Mouse (Mus musculus) midbrain, embryonic 11.5 days (tissue): Measurements from ENCODE around the gene Cnbd2. TPM values are rescaled to one million over a fixed set of nuclear protein-coding genes. Genes with fewer than 3 reads are reported as not detected.

Experiments
- ATAC-seq: fragments of 200-750 bp; cut with Nextera tagmentation; 2 replicates; pipeline ENCODE4 v1.8.0; 2017; ENCODE audit warnings: moderate TSS enrichment, moderate library complexity; ENCODE audit not compliant: low FRiP score
- DNase-seq: peaks from one replicate; pipeline ENCODE4 v3.0.0; 2015; ENCODE audit warnings: low spot score; ENCODE audit errors: missing footprints
- H3K27ac ChIP-seq: fragments of 300-500 bp; sonication (generic); 2 replicates; pipeline ENCODE4 v1.5.1; 2014; ENCODE audit warnings: low read depth, low read length
- H3K27me3 ChIP-seq: fragments of 300-500 bp; sonication (generic); 2 replicates; pipeline ENCODE4 v1.6.1; 2014; ENCODE audit warnings: mild to moderate bottlenecking, low read length, moderate library complexity, mixed read lengths; ENCODE audit not compliant: control insufficient read depth, insufficient read depth
- H3K36me3 ChIP-seq: fragments of 300-500 bp; sonication (generic); 2 replicates; pipeline ENCODE4 v1.6.1; 2014; ENCODE audit warnings: mild to moderate bottlenecking, low read length, moderate library complexity, mixed read lengths; ENCODE audit not compliant: control insufficient read depth, insufficient read depth
- H3K4me1 ChIP-seq: fragments of 300-500 bp; sonication (generic); 2 replicates; pipeline ENCODE4 v1.6.1; 2014; ENCODE audit warnings: low read length; ENCODE audit not compliant: control insufficient read depth, insufficient read depth
- H3K4me2 ChIP-seq: fragments of 300-500 bp; sonication (generic); 2 replicates; pipeline ENCODE4 v1.6.1; 2014; ENCODE audit warnings: mild to moderate bottlenecking, moderate library complexity
- H3K4me3 ChIP-seq: fragments of 300-500 bp; sonication (generic); 2 replicates; pipeline ENCODE4 v1.5.1; 2014; ENCODE audit warnings: low read depth, low read length
- H3K9ac ChIP-seq: fragments of 300-500 bp; sonication (generic); 2 replicates; pipeline ENCODE4 v1.6.1; 2014; ENCODE audit warnings: low read length
- H3K9me3 ChIP-seq: fragments of 300-500 bp; sonication (generic); 2 replicates; pipeline ENCODE4 v1.6.1; 2016; ENCODE audit warnings: low read length; ENCODE audit not compliant: control insufficient read depth
- WGBS: fragments of 180-500 bp; shearing (Covaris S2); extraction: QIAGEN DNeasy Blood & Tissue Kit; methylation state at CpG from one replicate; pipeline ENCODE4 v1.1.7; 2014; 5-methylcytosine and 5-hydroxymethylcytosine counted together
- polyA plus RNA-seq: library from polyadenylated mRNA; unstranded; fragments of >200 nt; fragmentation: Nextera tagmentation; extraction: Ambion mirVana; gene quantifications from 2 replicates; pipeline ENCODE4 v1.2.1, GENCODE M21; 2014

Gene Cnbd2
- polyA plus RNA-seq, 1 experiment from 2014 or later, result 3.3 TPM

DNA sequence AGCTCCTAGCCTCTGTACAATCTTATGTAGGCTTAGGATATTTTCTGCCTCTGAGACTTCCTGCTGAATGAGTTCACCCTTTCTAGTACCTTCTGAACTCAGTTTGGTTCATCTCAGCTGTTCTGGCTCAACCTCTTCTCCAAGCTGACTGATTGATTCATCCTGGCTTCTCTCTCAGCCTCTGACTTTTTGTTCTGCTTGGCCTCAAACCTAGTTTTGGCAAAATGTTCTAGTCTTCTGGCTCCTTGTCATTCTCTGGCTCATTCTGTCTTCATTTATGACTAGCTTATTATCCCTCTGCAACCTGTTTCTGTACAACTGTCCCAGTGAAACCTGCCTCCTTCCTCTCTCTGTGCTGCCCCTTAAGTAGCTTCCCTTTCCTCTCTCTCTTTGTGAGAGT lies 6.4 kb downstream of the Cnbd2 start:
- no peak overlapping the region for H3K27ac ChIP-seq
- H3K27me3 ChIP-seq, result no peaks in the 10 kb centered on the region
- H3K9ac ChIP-seq, result no peak overlapping the region
- no peak overlapping the region for H3K4me2 ChIP-seq
- DNase-seq (peak; percentile 31), ATAC-seq (no peak)
- H3K9me3 ChIP-seq, result no peaks in the 10 kb centered on the region
- no peak overlapping the region for H3K4me3 ChIP-seq
- no peaks in the 10 kb centered on the region for H3K4me1 ChIP-seq
- H3K36me3 ChIP-seq, result peaks cover 4% of the 10 kb centered on the region; the same call in 1 of the 2 replicates

DNA sequence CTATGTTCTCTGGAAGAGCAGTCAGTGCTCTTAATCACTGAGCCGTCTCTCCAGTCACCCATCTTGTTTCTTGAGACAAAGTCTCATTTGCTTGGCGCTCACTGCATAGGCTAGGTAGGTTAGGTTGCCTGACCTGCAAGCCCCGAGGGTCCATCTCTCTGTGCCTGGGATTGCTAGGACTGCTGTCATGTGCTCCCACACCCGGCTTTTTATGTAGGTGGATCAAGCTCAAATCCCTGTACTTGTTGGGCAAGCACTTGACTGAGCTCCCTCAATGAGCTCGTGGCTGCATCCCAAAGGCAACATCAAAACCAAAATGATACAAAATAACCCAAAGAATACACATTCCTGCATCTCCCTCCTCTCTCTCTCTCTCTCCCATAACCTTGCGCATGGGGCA lies 9.4 kb downstream of the Cnbd2 start:
- H3K4me2 ChIP-seq, result no peak overlapping the region
- H3K9me3 ChIP-seq, result no peaks in the 10 kb centered on the region
- H3K4me3 ChIP-seq, result no peak overlapping the region
- H3K36me3 ChIP-seq, result no peaks in the 10 kb centered on the region
- DNase-seq (no peak), ATAC-seq (no peak)
- 87% methylated on average over 6 of the region's 6 CpGs for WGBS
- H3K27me3 ChIP-seq, result no peaks in the 10 kb centered on the region
- no peaks in the 10 kb centered on the region for H3K4me1 ChIP-seq
- H3K9ac ChIP-seq, result no peak overlapping the region
- H3K27ac ChIP-seq, result no peak overlapping the region

DNA sequence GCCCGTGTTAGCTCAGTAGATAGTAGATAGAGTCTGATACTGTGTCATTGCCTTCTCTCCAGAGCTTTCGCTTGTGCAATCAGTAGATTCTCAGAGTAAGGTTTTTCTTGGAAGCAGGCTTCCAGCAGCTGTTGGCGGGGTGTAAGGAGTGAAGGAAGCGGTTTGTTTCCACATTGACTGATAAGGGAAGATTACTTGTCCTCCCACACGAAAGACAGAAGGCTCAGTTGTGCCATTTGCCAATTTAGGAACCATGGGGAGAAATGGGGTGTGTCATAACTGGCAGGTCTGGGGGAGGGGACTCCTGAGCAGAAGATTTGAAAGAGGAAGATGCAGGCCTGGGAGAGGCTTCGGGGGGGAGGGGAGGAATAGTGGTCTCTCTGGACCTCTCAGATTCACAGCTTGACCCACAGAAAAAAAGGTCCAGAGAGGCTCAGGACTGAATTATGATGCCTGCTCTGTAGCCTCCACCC lies 12.1 kb downstream of the Cnbd2 start:
- H3K4me2 ChIP-seq, result no peak overlapping the region
- ATAC-seq (no peak), DNase-seq (no peak)
- no peaks in the 10 kb centered on the region for H3K36me3 ChIP-seq
- no peak overlapping the region for H3K27ac ChIP-seq
- H3K9ac ChIP-seq, result no peak overlapping the region
- H3K9me3 ChIP-seq, result no peaks in the 10 kb centered on the region
- no peak overlapping the region for H3K4me3 ChIP-seq
- H3K4me1 ChIP-seq, result no peaks in the 10 kb centered on the region
- WGBS, result 74% methylated on average over 6 of the region's 6 CpGs
- no peaks in the 10 kb centered on the region for H3K27me3 ChIP-seq

DNA sequence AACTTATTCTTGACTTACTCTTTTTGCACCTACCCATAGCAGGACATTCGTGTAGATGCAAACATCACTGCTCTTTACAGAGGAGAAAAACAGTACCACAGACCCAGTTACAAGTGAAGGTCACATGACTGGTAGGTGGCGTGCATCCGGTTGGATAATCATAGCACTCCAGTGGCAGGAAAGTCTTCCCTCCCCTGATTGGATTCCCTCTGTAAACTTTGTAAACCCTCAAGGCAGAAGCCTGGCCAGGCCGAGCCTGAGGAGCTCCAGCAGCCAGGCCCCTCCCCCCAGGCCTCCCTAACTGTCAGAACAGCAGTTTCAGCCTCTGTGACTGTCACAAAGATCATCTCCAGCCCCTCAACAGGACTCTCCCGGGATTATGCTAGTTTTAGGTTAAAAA lies 12.6 kb downstream of the Cnbd2 start:
- Histone ChIP-seq H3K27ac (no peak overlapping the region), H3K27me3 (no peaks in the 10 kb centered on the region), H3K9me3 (no peaks in the 10 kb centered on the region), H3K36me3 (no peaks in the 10 kb centered on the region), H3K4me2 (no peak overlapping the region), H3K4me3 (no peak overlapping the region), H3K9ac (no peak overlapping the region), H3K4me1 (no peaks in the 10 kb centered on the region)
- WGBS, result 47% methylated on average over 5 of the region's 5 CpGs
- no peak for ATAC-seq
- no peak for DNase-seq

DNA sequence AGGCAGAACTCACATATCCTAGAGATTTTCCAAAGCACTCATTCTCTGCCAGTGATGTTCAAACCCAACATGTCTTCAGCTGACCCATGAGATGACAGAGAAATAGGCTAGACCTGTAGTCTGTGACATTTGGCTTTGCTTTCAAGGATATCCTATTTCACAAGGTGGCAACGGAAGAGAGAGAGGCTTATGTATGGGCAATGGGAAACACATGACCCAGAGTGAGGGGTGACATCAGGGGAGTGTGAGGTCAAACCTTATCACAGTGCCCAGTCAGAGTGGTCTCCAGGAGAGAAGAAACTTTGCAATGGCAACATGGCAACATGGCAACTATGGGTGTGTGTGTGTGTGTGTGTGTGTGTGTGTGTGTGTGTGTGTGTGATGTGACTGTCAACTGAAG lies 18.6 kb downstream of the Cnbd2 start:
- Histone ChIP-seq H3K27ac (no peak overlapping the region), H3K9ac (no peak overlapping the region), H3K9me3 (no peaks in the 10 kb centered on the region), H3K4me3 (no peak overlapping the region), H3K4me1 (no peaks in the 10 kb centered on the region), H3K36me3 (no peaks in the 10 kb centered on the region), H3K27me3 (no peaks in the 10 kb centered on the region), H3K4me2 (no peak overlapping the region)
- DNase-seq, result no peak
- no peak for ATAC-seq
- 85% methylated on average over 1 of the region's 1 CpGs for WGBS

DNA sequence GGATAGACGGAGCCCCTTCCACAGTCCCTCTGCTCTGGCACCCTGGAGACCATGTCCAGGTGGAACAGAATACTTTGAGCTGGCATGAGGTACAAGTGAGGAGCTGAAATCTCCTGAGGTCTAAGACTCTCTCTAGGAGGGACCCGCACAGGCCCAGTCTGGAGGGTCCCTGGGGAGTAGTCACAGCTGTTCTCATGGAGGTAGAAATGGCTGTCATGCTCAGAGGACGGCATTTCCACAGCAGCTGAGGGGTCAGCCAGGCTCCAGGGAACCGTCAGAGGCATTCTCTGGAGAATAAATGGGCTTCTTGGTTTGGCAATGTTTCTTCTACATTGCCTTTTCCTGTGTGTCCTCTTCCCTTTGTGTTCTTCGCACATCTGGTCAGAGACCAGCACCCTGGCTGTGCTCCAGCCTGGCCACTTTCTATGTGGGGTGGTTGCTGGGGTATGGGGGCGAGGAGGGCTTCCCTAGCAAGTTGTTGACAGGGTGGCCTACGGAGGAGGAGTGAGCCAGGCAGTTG lies 19.4 kb downstream of the Cnbd2 start:
- no peaks in the 10 kb centered on the region for H3K27me3 ChIP-seq
- H3K9ac ChIP-seq, result no peak overlapping the region
- DNase-seq (no peak), ATAC-seq (no peak)
- no peak overlapping the region for H3K4me2 ChIP-seq
- no peaks in the 10 kb centered on the region for H3K36me3 ChIP-seq
- H3K4me3 ChIP-seq, result no peak overlapping the region
- H3K27ac ChIP-seq, result no peak overlapping the region
- H3K9me3 ChIP-seq, result no peaks in the 10 kb centered on the region
- 85% methylated on average over 7 of the region's 7 CpGs for WGBS
- no peaks in the 10 kb centered on the region for H3K4me1 ChIP-seq

DNA sequence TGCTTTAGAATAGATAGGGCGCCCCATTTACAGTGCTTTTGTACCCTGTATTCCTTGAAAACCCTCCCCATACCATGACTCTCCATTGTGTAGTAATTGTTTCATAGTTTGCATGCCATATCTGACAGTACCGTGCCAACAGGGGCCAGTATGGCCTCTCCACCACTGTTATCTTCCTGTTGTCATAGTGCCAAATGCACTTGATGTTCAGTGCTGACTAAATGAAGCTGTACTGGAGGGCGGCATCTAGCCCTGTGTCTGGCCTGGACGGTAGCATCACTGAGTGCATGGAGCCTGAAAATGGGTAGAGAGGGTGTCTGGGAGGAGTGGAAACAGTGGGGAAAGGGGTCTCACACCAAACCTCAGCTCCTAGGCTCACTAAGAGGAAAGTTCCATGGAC lies 28.0 kb downstream of the Cnbd2 start:
- Histone ChIP-seq H3K4me1 (no peaks in the 10 kb centered on the region), H3K4me3 (no peak overlapping the region), H3K36me3 (no peaks in the 10 kb centered on the region), H3K4me2 (no peak overlapping the region), H3K27me3 (no peaks in the 10 kb centered on the region), H3K9ac (no peak overlapping the region), H3K27ac (no peak overlapping the region), H3K9me3 (no peaks in the 10 kb centered on the region)
- ATAC-seq, result no peak
- DNase-seq, result no peak
- 90% methylated on average over 4 of the region's 4 CpGs for WGBS

DNA sequence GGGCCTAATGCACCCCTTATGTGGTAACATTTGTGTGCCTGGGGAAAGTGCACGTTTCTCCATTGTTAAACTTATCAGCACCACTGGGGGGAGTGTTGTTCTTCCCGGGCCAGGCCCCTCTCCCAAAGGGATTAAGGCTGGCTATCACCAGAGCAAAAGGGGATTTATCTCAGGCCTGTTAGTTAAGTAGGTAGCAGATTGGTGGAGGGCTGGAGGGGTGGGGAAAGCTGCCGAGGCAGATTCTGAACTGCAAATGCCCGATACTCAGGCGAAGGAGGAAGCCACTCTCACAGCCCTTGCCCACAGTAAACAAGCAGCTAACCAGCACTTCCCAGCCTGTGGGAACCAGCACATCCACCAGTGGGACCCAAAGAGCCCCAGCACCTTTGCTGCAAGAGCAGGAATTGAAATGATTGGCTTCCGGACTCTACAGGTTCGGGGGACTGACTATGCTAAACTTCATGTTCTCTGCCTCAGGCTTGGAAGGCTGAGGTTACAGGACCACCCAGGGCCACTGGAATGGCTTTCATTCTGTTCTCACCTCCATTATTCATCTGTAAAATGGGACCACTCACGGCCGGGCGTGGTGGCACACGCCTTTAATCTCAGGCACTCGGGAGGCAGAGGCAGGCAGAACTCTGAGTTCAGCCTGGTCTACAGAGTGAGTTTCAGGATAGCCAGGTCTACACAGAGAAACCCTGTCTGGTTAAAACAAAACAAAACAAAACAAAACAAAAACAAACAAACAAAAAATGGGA lies 32.9 kb downstream of the Cnbd2 start:
- peak; percentile 89 for DNase-seq

DNA sequence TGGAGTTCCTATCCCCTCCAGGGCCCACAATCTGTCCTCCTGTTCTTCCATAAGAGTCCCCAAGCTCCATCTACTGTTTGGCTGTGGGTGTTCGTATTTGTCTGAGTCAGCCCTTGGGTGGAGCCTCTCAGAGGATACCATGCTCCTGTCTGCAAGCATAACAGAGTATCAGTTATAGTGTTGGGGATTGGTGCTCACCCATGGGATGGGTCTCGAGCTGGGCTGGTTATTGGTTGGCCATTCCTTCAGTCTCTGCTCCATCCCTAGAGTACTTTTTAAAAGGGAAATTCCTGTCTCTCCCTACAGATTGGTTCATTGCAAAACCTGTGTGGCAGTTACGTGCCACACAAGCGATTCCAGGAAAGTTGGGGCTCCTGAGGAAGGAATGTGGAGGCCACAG lies 36.7 kb downstream of the Cnbd2 start:
- no peak overlapping the region for H3K9ac ChIP-seq
- no peaks in the 10 kb centered on the region for H3K27me3 ChIP-seq
- DNase-seq, result no peak
- H3K9me3 ChIP-seq, result no peaks in the 10 kb centered on the region
- no peak overlapping the region for H3K4me3 ChIP-seq
- no peak for ATAC-seq
- H3K36me3 ChIP-seq, result no peaks in the 10 kb centered on the region
- no peak overlapping the region for H3K4me2 ChIP-seq
- no peak overlapping the region for H3K27ac ChIP-seq
- H3K4me1 ChIP-seq, result no peaks in the 10 kb centered on the region
- WGBS, result 83% methylated on average over 4 of the region's 4 CpGs

More for the DNA sequence above, 32.9 kb downstream of the Cnbd2 start:
- Histone ChIP-seq H3K36me3 (no peaks in the 10 kb centered on the region), H3K9ac (no peak overlapping the region), H3K27ac (no peak overlapping the region), H3K9me3 (no peaks in the 10 kb centered on the region), H3K4me3 (no peak overlapping the region), H3K4me1 (no peaks in the 10 kb centered on the region), H3K4me2 (no peak overlapping the region), H3K27me3 (no peaks in the 10 kb centered on the region)
- 55% methylated on average over 12 of the region's 12 CpGs for WGBS
- 0 out of 2 replicates have a peak, but pooled peaks have one; percentile 33 for ATAC-seq
